Mouse (Mus musculus) midbrain, embryonic 15.5 days (tissue): Measurements from ENCODE around the gene Ranbp2. TPM values are rescaled to one million over a fixed set of nuclear protein-coding genes. Genes with fewer than 3 reads are reported as not detected.
A peak's percentile ranks its signal among the peaks of the same experiment; 100 is the strongest.

Experiments
- ATAC-seq: fragments of 200-750 bp; cut with Nextera tagmentation; replicated peaks from 2 replicates; pipeline ENCODE4 v1.8.0; 2017; ENCODE audit warnings: moderate TSS enrichment
- H3K27ac ChIP-seq: fragments of 300-500 bp; sonication (generic); 2 replicates; pipeline ENCODE4 v1.5.1; 2015; ENCODE audit warnings: mild to moderate bottlenecking, inconsistent platforms
- H3K27me3 ChIP-seq: fragments of 300-500 bp; sonication (generic); replicated peaks from 2 replicates; pipeline ENCODE4 v1.6.1; 2015; ENCODE audit warnings: inconsistent platforms
- H3K36me3 ChIP-seq: fragments of 300-500 bp; sonication (generic); replicated peaks from 2 replicates; pipeline ENCODE4 v1.6.1; 2015; ENCODE audit warnings: inconsistent platforms
- H3K4me1 ChIP-seq: fragments of 300-500 bp; sonication (generic); 2 replicates; pipeline ENCODE4 v1.6.1; 2015; ENCODE audit warnings: inconsistent platforms
- H3K4me2 ChIP-seq: fragments of 300-500 bp; sonication (generic); 2 replicates; pipeline ENCODE4 v1.6.1; 2015; ENCODE audit warnings: inconsistent platforms, mild to moderate bottlenecking, moderate library complexity
- H3K4me3 ChIP-seq: fragments of 300-500 bp; sonication (generic); 2 replicates; pipeline ENCODE4 v1.5.1; 2015; ENCODE audit warnings: mild to moderate bottlenecking, inconsistent platforms
- H3K9ac ChIP-seq: fragments of 300-500 bp; sonication (generic); 2 replicates; pipeline ENCODE4 v1.6.1; 2015; ENCODE audit warnings: mild to moderate bottlenecking, inconsistent platforms
- H3K9me3 ChIP-seq: fragments of 300-500 bp; sonication (generic); 2 replicates; pipeline ENCODE4 v1.6.1; 2016; ENCODE audit warnings: inconsistent platforms
- WGBS: fragments of 180-500 bp; shearing (Covaris S2); methylation state at CpG from one replicate; pipeline ENCODE4 v1.1.7; 2015; ENCODE audit warnings: mixed read lengths; 5-methylcytosine and 5-hydroxymethylcytosine counted together
- polyA plus RNA-seq: library from polyadenylated mRNA; unstranded; fragments of >200 nt; fragmentation: Nextera tagmentation; extraction: Ambion mirVana; gene quantifications from 2 replicates; pipeline ENCODE4 v1.2.1, GENCODE M21; 2015

The Ranbp2 gene
- 15.2 and 16.0 TPM in 2 replicates for polyA plus RNA-seq

DNA sequence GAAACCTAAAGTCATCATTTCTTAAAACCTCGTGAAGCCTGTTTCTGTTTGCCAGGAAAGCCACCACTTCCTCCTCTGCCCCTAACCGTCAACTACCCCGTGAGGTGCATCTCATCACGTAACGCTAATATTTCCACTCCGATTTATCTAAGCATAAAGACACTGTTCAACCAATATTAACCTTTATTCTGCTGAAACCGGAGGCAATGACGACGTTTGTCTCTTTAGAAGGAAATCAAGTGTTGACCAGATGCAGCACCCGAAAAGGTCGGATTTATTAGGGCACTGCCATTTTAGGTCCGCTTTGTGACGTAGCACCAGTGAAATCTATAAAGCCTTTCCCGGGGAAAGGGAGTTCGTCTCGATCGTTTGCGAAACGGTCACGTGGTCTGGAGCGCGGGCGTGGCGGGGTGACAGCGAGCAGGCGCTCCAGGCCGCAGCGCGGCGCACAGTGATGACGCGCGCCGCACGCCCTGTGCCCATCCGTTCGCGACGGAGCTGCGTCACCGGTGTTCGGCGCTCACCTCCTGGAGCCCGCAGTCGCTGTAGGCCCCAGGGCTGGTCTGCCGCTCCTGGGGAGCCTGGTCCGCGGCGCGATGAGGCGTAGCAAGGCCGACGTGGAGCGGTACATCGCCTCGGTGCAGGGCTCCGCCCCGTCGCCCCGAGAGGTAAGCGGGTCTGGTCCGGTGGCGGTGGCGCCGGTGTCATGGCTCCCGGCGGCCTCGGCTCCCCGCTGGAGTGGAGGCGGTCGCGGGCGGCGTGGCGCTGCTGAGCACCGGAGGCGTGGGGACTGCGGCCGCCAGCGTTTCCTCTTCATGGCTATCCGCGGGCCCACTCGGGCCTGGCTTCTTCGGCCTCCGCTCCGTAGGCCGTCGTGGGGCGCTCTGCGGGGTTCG, at the start of gene Ranbp2:
Gene Ranbp2 (plus strand): TSS at position 537 of the 896 bp plus-strand sequence.
- H3K27ac ChIP-seq: peak within 1 kb of the TSS; percentile 95
- peak within 1 kb of the TSS; percentile 69 for H3K4me2 ChIP-seq
- under 1% methylated on average over 88 of the region's 91 CpGs for WGBS
- peaks cover 19% of the 10 kb centered on the region for H3K4me1 ChIP-seq
- peak; percentile 98 for ATAC-seq
- H3K27me3 ChIP-seq: no peaks in the 10 kb centered on the region
- no peaks in the 10 kb centered on the region for H3K36me3 ChIP-seq
- no peaks in the 10 kb centered on the region for H3K9me3 ChIP-seq
- peak within 1 kb of the TSS; percentile 96 for H3K9ac ChIP-seq
- H3K4me3 ChIP-seq: peak within 1 kb of the TSS; percentile 99

DNA sequence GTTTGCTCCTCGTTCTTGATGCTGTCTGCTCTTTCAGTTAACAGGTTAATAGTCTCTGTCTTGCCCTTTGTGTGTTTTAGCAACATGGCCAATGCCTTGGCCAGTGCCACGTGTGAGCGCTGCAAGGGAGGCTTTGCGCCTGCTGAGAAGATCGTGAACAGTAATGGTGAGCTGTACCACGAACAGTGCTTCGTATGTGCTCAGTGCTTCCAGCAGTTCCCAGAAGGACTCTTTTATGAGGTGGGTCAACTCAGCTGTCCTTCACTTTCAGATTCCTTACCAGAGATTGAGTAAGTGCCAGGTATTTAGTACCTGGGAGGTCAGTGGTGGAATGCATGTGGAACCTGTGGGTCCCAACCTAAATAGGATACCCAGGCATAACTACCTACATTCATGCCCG, 47.8 kb upstream of the Ranbp2 start:
- peaks cover 3% of the 10 kb centered on the region; the same call in 1 of the 2 replicates for H3K36me3 ChIP-seq
- no peak for ATAC-seq
- no peak overlapping the region for H3K4me3 ChIP-seq
- H3K27me3 ChIP-seq: no peaks in the 10 kb centered on the region
- H3K27ac ChIP-seq: no peak overlapping the region
- no peaks in the 10 kb centered on the region for H3K9me3 ChIP-seq
- peaks cover 6% of the 10 kb centered on the region; the same call in 1 of the 2 replicates for H3K4me1 ChIP-seq
- H3K4me2 ChIP-seq: no peak overlapping the region
- WGBS: 95% methylated on average over 8 of the region's 8 CpGs
- H3K9ac ChIP-seq: no peak overlapping the region

GRCm38 (mm10) chr10:58401838-58402237, 44.9 kb upstream of the Ranbp2 start:
- Histone ChIP-seq H3K4me1 (no peaks in the 10 kb centered on the region), H3K27me3 (no peaks in the 10 kb centered on the region), H3K36me3 (peaks cover 3% of the 10 kb centered on the region; the same call in 1 of the 2 replicates), H3K9me3 (no peaks in the 10 kb centered on the region), H3K27ac (no peak overlapping the region), H3K4me3 (no peak overlapping the region), H3K4me2 (no peak overlapping the region), H3K9ac (no peak overlapping the region)
- WGBS: 91% methylated on average over 3 of the region's 3 CpGs
- no peak for ATAC-seq

DNA sequence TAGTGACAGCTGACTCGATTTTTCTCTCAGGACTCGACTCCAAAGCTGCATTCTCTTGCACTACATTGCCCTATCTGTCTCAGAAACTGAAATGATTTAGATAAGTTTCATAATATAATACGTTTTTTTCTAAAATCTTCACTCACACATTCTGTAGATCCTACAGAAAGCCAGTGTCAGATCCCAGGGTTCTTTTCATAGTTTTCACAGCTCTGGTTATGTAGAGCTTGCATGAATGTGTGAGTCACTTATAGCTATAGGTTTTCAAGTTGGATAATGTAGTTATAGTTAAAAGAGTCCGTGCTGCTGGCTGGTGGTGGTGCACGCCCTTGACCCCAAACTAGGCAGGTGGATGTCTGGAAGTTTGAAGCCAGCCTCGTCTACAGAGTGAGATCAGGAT, 42.1 kb upstream of the Ranbp2 start:
- no peak overlapping the region for H3K4me3 ChIP-seq
- H3K9ac ChIP-seq: no peak overlapping the region
- no peaks in the 10 kb centered on the region for H3K9me3 ChIP-seq
- no peak overlapping the region for H3K27ac ChIP-seq
- no peak overlapping the region for H3K4me2 ChIP-seq
- H3K27me3 ChIP-seq: no peaks in the 10 kb centered on the region
- no peaks in the 10 kb centered on the region for H3K4me1 ChIP-seq
- ATAC-seq: no peak
- H3K36me3 ChIP-seq: peaks cover 5% of the 10 kb centered on the region; the same call in 1 of the 2 replicates
- WGBS: 97% methylated on average over 6 of the region's 6 CpGs

DNA sequence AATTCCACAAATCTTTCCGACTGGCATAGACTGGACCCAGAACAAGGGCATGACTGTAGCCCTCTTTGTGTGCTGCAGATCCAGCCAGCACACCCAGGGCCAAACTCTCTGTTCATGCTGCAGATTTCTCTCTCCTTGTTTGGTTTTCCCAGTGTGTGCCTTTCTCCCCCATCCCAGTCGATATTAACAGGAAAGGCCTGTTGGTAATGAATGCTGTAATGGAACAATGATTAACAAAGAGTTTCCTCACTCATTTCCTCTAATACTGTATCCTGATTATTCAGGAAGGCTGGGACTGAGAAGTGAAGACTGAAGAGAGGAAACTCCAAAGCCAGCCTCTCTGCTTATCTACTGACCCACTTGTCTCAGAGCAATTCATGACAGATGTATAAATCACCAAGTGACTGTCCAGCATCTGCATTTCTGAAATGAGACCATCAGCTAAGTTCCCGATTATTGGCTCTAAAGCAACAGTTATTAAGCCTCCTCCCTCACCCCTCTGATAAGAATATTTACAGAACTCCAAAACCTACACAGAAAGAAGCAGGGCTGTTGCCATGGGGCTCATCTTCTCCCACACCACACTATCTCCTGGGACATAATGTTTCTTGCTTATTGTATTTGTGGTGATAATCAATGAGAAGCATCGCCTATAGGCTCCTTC, 41.3 kb upstream of the Ranbp2 start:
- peaks cover 7% of the 10 kb centered on the region; the same call in 1 of the 2 replicates for H3K36me3 ChIP-seq
- H3K9me3 ChIP-seq: no peaks in the 10 kb centered on the region
- ATAC-seq: no peak
- no peaks in the 10 kb centered on the region for H3K4me1 ChIP-seq
- no peak overlapping the region for H3K4me2 ChIP-seq
- WGBS: 88% methylated on average over 4 of the region's 4 CpGs
- H3K27ac ChIP-seq: no peak overlapping the region
- no peaks in the 10 kb centered on the region for H3K27me3 ChIP-seq
- no peak overlapping the region for H3K4me3 ChIP-seq
- no peak overlapping the region for H3K9ac ChIP-seq

- no peak overlapping the region for H3K9ac ChIP-seq
- no peaks in the 10 kb centered on the region for H3K9me3 ChIP-seq
- WGBS: 87% methylated on average over 2 of the region's 2 CpGs
- no peak overlapping the region for H3K4me2 ChIP-seq
- ATAC-seq: no peak
- H3K27ac ChIP-seq: no peak overlapping the region
- peaks cover 6% of the 10 kb centered on the region; the same call in 1 of the 2 replicates for H3K36me3 ChIP-seq
- no peaks in the 10 kb centered on the region for H3K27me3 ChIP-seq
- H3K4me3 ChIP-seq: no peak overlapping the region
- no peaks in the 10 kb centered on the region for H3K4me1 ChIP-seq
Observed at GRCm38 (mm10) chr10:58405949-58406305, 40.8 kb upstream of the Ranbp2 start.

DNA sequence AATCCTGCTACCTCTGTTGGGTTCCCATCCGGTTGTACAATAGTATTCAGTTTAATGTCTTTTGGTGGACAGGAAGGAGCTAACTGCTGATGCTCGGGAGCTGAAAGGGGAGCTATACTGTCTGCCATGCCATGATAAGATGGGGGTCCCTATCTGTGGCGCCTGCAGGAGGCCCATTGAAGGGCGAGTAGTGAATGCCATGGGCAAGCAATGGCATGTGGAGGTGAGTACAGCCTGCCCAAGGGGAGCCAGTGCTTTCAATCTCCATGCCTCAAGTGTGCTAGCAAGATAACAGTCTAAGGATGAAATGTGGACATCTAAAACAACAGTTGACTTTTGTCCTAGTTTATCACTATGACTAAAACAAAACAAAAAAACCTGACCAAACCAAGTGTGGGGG, 34.4 kb upstream of the Ranbp2 start:
- Histone ChIP-seq H3K36me3 (peaks cover 13% of the 10 kb centered on the region), H3K4me2 (no peak overlapping the region), H3K27ac (no peak overlapping the region), H3K27me3 (no peaks in the 10 kb centered on the region), H3K4me3 (no peak overlapping the region), H3K4me1 (no peaks in the 10 kb centered on the region), H3K9me3 (no peaks in the 10 kb centered on the region), H3K9ac (no peak overlapping the region)
- ATAC-seq: no peak
- 95% methylated on average over 4 of the region's 4 CpGs for WGBS

DNA sequence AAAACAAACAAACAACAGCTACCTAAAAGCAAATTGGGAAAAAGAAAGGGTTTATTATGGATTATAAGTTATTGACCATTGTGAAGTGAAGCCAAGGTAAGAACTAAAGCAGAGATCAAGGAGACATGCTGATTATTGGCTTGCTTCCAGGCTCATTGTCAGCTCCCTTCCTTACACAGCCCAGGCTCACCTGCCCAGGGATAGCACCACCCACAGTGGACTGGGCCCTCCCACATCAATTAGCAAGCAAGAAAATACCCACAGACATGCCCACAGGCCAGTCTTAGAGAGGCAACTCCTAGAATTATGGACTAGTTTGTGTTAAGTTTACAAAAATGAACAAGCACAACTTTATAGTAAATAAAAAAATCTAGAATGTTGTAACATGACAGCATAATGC, 33.9 kb upstream of the Ranbp2 start:
- Histone ChIP-seq H3K4me1 (no peaks in the 10 kb centered on the region), H3K9ac (no peak overlapping the region), H3K36me3 (peaks cover 13% of the 10 kb centered on the region), H3K27ac (no peak overlapping the region), H3K9me3 (no peaks in the 10 kb centered on the region), H3K4me2 (no peak overlapping the region), H3K4me3 (no peak overlapping the region), H3K27me3 (no peaks in the 10 kb centered on the region)
- no peak for ATAC-seq

DNA sequence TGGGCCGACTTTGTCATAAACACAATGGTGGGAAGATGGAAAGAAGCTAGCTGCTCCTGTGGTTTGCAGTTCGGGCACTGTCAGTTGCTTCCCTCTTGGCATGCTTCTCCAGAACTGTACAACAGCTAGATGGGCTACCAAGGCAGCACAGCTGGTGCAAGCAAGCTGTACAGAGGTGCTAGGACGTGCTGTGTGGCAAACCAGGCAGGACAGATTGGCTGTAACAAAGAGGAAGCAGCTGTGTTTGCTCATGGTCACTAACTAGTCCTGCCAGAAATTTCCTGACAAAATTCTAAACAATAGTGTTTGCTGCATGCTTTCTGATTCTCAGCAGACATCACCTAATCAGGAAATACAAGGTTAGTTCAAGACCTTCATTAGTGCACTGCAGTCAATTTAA, 30.0 kb upstream of the Ranbp2 start:
- Histone ChIP-seq H3K36me3 (peaks cover 14% of the 10 kb centered on the region), H3K4me1 (no peaks in the 10 kb centered on the region), H3K9ac (no peak overlapping the region), H3K9me3 (no peaks in the 10 kb centered on the region), H3K27ac (no peak overlapping the region), H3K4me2 (no peak overlapping the region), H3K27me3 (no peaks in the 10 kb centered on the region), H3K4me3 (no peak overlapping the region)
- 87% methylated on average over 3 of the region's 3 CpGs for WGBS
- ATAC-seq: no peak

GRCm38 (mm10) chr10:58418290-58418971, 28.3 kb upstream of the Ranbp2 start:
- Histone ChIP-seq H3K27ac (no peak overlapping the region), H3K27me3 (no peaks in the 10 kb centered on the region), H3K4me1 (no peaks in the 10 kb centered on the region), H3K4me2 (no peak overlapping the region), H3K9me3 (no peaks in the 10 kb centered on the region), H3K4me3 (no peak overlapping the region), H3K9ac (no peak overlapping the region), H3K36me3 (peaks cover 9% of the 10 kb centered on the region; the same call in 1 of the 2 replicates)
- 89% methylated on average over 10 of the region's 10 CpGs for WGBS
- no peak for ATAC-seq

GRCm38 (mm10) chr10:58427930-58428329, 18.8 kb upstream of the Ranbp2 start:
- no peak overlapping the region for H3K27ac ChIP-seq
- no peak overlapping the region for H3K9ac ChIP-seq
- H3K4me2 ChIP-seq: no peak overlapping the region
- no peaks in the 10 kb centered on the region for H3K9me3 ChIP-seq
- H3K4me1 ChIP-seq: no peaks in the 10 kb centered on the region
- H3K36me3 ChIP-seq: peaks cover 13% of the 10 kb centered on the region; the same call in 1 of the 2 replicates
- no peaks in the 10 kb centered on the region for H3K27me3 ChIP-seq
- 91% methylated on average over 2 of the region's 2 CpGs for WGBS
- no peak for ATAC-seq
- H3K4me3 ChIP-seq: no peak overlapping the region

DNA sequence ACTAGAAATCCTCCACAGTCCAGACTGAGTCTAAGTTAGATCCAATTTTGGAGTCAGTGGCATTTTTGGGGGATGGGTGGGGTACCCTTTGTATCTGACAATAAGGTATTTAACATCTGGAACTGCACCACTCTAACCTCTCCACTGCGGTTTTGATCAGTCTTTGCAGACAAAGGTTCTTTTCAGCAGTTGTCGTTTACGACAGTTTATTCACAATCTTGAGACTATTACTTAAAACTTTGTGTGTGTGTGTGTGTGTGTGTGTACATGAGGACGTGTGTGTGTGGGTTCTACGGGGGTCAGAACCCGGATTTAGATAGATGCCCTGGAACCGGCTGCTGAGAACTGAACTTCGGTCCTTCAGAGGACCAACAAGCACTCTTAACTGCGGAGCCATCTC, 870 bp upstream of the Ranbp2 start:
- peaks cover 19% of the 10 kb centered on the region for H3K4me1 ChIP-seq
- peak; percentile 31 for ATAC-seq
- 13% methylated on average over 9 of the region's 9 CpGs for WGBS
- H3K36me3 ChIP-seq: no peaks in the 10 kb centered on the region
- no peaks in the 10 kb centered on the region for H3K27me3 ChIP-seq
- peak overlapping the region; percentile 69 for H3K4me2 ChIP-seq
- H3K9ac ChIP-seq: peak overlapping the region; percentile 75
- H3K4me3 ChIP-seq: peak overlapping the region; percentile 99
- peak overlapping the region; percentile 95 for H3K27ac ChIP-seq
- no peaks in the 10 kb centered on the region for H3K9me3 ChIP-seq
